Mouse (Mus musculus): ENCODE measurements around the gene Mrps18b.
"Not testable (repeated sequence)": the region's sequence is repeated elsewhere in the genome, so short reads cannot be mapped to it uniquely, and the experiment has no call there.

Gene Mrps18b

GRCm38 (mm10) chr17:35916297-35917142 is at the start of gene Mrps18b, which contains the start of gene Ppp1r10:
Gene Mrps18b (minus strand): TSS chr17:35916389.
Gene Ppp1r10 (plus strand): TSS chr17:35916434.
- peak; percentile 100 for DNase-seq (ENCODE audit: low spot score in 2 of 2)

- DNase-seq (ENCODE audit: low spot score in 2 of 2) = no peak
Observed at GRCm38 (mm10) chr17:35963279-35963678, 47.1 kb upstream of the Mrps18b start.

GRCm38 (mm10) chr17:35958533-35959223 is 42.5 kb upstream of the Mrps18b start:
- no peak for DNase-seq (ENCODE audit: low spot score in 2 of 2)

- no peak for DNase-seq (ENCODE audit: low spot score in 2 of 2)
Observed at GRCm38 (mm10) chr17:35954665-35955064, 38.5 kb upstream of the Mrps18b start.

GRCm38 (mm10) chr17:35952559-35952958 is 36.4 kb upstream of the Mrps18b start:
- not testable (repeated sequence) for DNase-seq (ENCODE audit: low spot score in 2 of 2)

GRCm38 (mm10) chr17:35950946-35951345 is 34.8 kb upstream of the Mrps18b start:
- not testable (repeated sequence) for DNase-seq (ENCODE audit: low spot score in 2 of 2)

- no peak for DNase-seq (ENCODE audit: low spot score in 2 of 2)
Observed at GRCm38 (mm10) chr17:35939941-35940340, 23.8 kb upstream of the Mrps18b start.

- no peak for DNase-seq (ENCODE audit: low spot score in 2 of 2)
Observed at GRCm38 (mm10) chr17:35939108-35939507, 22.9 kb upstream of the Mrps18b start.

GRCm38 (mm10) chr17:35937700-35938348 is 21.6 kb upstream of the Mrps18b start:
- DNase-seq (ENCODE audit: low spot score in 2 of 2) = peak; percentile 39 to 51

GRCm38 (mm10) chr17:35935763-35936162 is 19.6 kb upstream of the Mrps18b start:
- DNase-seq (ENCODE audit: low spot score in 2 of 2) = not testable (repeated sequence)

GRCm38 (mm10) chr17:35932608-35933007 is 16.4 kb upstream of the Mrps18b start:
- no peak for DNase-seq (ENCODE audit: low spot score in 2 of 2)

- DNase-seq (ENCODE audit: low spot score in 2 of 2) = no peak
Observed at GRCm38 (mm10) chr17:35930627-35931026, 14.4 kb upstream of the Mrps18b start.

- no peak for DNase-seq (ENCODE audit: low spot score in 2 of 2)
Observed at GRCm38 (mm10) chr17:35929534-35929933, 13.3 kb upstream of the Mrps18b start.

- DNase-seq (ENCODE audit: low spot score in 2 of 2) = no peak
Observed at GRCm38 (mm10) chr17:35927471-35927870, 11.3 kb upstream of the Mrps18b start.

GRCm38 (mm10) chr17:35923281-35923680 is 7.1 kb upstream of the Mrps18b start:
- no peak for DNase-seq (ENCODE audit: low spot score in 2 of 2)

- no peak for DNase-seq (ENCODE audit: low spot score in 2 of 2)
Observed at GRCm38 (mm10) chr17:35922566-35922965, 6.4 kb upstream of the Mrps18b start.

- no peak for DNase-seq (ENCODE audit: low spot score in 2 of 2)
Observed at GRCm38 (mm10) chr17:35921710-35922109, 5.5 kb upstream of the Mrps18b start.

- peak in 1 of 2 experiments; percentile 46 for DNase-seq (ENCODE audit: low spot score in 2 of 2)
Observed at GRCm38 (mm10) chr17:35920862-35921562, 4.8 kb upstream of the Mrps18b start.

- DNase-seq (ENCODE audit: low spot score in 2 of 2) = no peak
Observed at GRCm38 (mm10) chr17:35920384-35920783, 4.2 kb upstream of the Mrps18b start.

- peak; percentile 48 to 73 for DNase-seq (ENCODE audit: low spot score in 2 of 2)
Observed at GRCm38 (mm10) chr17:35919864-35920301, 3.7 kb upstream of the Mrps18b start.

GRCm38 (mm10) chr17:35919060-35919715 is 3.0 kb upstream of the Mrps18b start:
- peak; percentile 96 to 98 for DNase-seq (ENCODE audit: low spot score in 2 of 2)

Measured in spleen, postnatal 36 days (tissue).